Mouse (Mus musculus): ENCODE results near the gene Cyb5d1. TPM values are rescaled to one million over a fixed set of nuclear protein-coding genes. Genes with fewer than 3 reads are reported as not detected.

Cyb5d1 gene
- total and polyA plus RNA-seq, 3 experiments: 28.4 to 29.5 (median 29.3) TPM

DNA sequence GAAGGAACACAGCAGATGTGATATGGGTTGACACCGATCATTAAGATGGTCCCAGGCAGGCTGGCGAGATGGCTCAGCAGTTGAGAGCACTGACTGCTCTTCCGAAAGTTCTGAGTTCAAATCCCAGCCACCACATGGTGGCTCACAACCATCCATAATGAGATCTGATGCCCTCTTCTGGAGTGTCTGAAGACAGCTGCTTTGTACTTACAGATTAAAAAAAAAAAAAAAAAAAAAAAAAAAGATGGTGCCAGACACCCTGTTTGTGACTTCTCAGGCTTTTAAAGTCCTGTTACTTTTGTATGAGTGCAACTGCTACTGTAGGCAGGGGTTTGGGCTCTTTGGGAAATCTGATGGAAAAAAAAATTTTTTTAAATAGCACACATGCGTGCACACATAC is 6.8 kb downstream of the Cyb5d1 start:
- H3K79me2 ChIP-seq (replicated peaks; ENCODE audit: control insufficient read depth, extremely low read depth, insufficient read depth, poor library complexity, severe bottlenecking): no peaks in the 10 kb centered on the region
- H3K9ac ChIP-seq (ENCODE audit: insufficient read depth, low read depth): no peak overlapping the region
- in situ Hi-C loops (cut with MboI; ENCODE audit: low pct_ligation_motif_present, low pct_unique_long_range_greater_than_20kb, low sequenced_read_pairs): no loop called here
- no peaks in the 10 kb centered on the region for H3K27me3 ChIP-seq (replicated peaks)
- no peak overlapping the region for H3K4me3 ChIP-seq (replicated peaks in 1 of 3; ENCODE audit: low read depth in 2 of 3, low read length in 2 of 3, poor library complexity in 1 of 3)
- H3K27ac ChIP-seq (ENCODE audit: insufficient read depth, low read depth): no peak overlapping the region
- H3K4me1 ChIP-seq (ENCODE audit: control insufficient read depth in 1 of 2, insufficient read depth in 2 of 2): 0 out of 4 replicates have a peak, but pooled peaks cover 0 to under 1% of the 10 kb centered on the region in 2 experiments
- dilution Hi-C loops (cut with MboI; ENCODE audit: extremely low pct_ligation_motif_present, extremely low pct_unique_long_range_greater_than_20kb, low sequenced_read_pairs): no loop called here
- no peaks in the 10 kb centered on the region for H3K9me3 ChIP-seq (replicated peaks; ENCODE audit: low read length)
- DNase-seq (ENCODE audit: extremely low read depth): no peak
- peaks cover 10 to 41% of the 10 kb centered on the region in 2 experiments for H3K36me3 ChIP-seq (replicated peaks in 1 of 2; ENCODE audit: control insufficient read depth in 1 of 2, insufficient read depth in 1 of 2, low read length in 1 of 2)
- no peak overlapping the region for H3K4me2 ChIP-seq (ENCODE audit: insufficient read depth, low read depth, poor library complexity, severe bottlenecking)
- TF ChIP-seq ZNF384 (IDR thresholded peaks at IDR 0.05; ENCODE audit: low read depth, low read length): peak; percentile 90
- TF ChIP-seq UBTF (IDR thresholded peaks at IDR 0.05; ENCODE audit: low read depth, low read length): no peak
- TF ChIP-seq SMC3 (IDR thresholded peaks at IDR 0.05; ENCODE audit: low read depth, low read length): 0 out of 2 replicates have a peak, but pooled peaks have one; percentile 14
- TF ChIP-seq ZKSCAN1 (IDR thresholded peaks at IDR 0.05; ENCODE audit: borderline replicate concordance, low read depth, low read length): no peak
- peak in 1 of 2 experiments; percentile 29; a peak in 1 of 4 replicates for TF ChIP-seq CTCF (conservative IDR thresholded peaks at IDR 0.05 in 1 of 2, IDR thresholded peaks at IDR 0.05 in 1 of 2; ENCODE audit: low read depth in 2 of 2, low read length in 2 of 2)
- no peak for TF ChIP-seq SIN3A (IDR thresholded peaks at IDR 0.05; ENCODE audit: low read length)
- TF ChIP-seq BHLHE40 (IDR thresholded peaks at IDR 0.05; ENCODE audit: low read depth, low read length): no peak
- no peak for TF ChIP-seq PAX5 (IDR thresholded peaks at IDR 0.05; ENCODE audit: low read length)
- TF ChIP-seq CHD1 (IDR thresholded peaks at IDR 0.05; ENCODE audit: low read depth, low read length): no peak
- no peak for TF ChIP-seq USF1 (IDR thresholded peaks at IDR 0.05; ENCODE audit: low read depth, low read length)
- TF ChIP-seq GABPA (IDR thresholded peaks at IDR 0.05; ENCODE audit: insufficient replicate concordance, low read depth, low read length): no peak

DNA sequence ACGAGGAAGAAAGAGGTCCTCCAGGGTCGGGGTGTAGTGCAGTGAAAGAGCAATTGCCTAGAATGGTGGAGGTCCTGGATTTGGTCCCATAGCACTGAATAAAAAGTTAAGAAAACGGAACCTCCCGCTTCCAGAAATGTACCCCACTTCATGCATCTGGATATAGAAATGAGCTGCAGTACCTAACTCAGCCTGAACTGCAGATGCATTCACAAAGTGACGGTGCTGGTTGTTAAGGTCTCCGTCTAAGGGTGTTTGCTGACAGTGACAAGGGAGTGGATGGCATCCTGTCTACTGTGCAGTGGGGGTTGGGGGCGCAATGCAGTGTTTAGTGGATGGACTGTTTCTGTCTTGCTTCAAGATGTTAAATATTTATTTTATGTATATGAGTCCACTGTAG is 8.7 kb downstream of the Cyb5d1 start:
- DNase-seq (ENCODE audit: extremely low read depth): no peak
- H3K4me1 ChIP-seq (ENCODE audit: control insufficient read depth in 1 of 2, insufficient read depth in 2 of 2): no peaks in the 10 kb centered on the region
- no peak overlapping the region for H3K9ac ChIP-seq (ENCODE audit: insufficient read depth, low read depth)
- no peak for TF ChIP-seq IRF4 (IDR thresholded peaks at IDR 0.05; ENCODE audit: low read depth, low read length)
- no peak for TF ChIP-seq HCFC1 (IDR thresholded peaks at IDR 0.05; ENCODE audit: low read depth, low read length)
- TF ChIP-seq RAD21 (IDR thresholded peaks at IDR 0.05; ENCODE audit: low read depth, low read length): no peak
- no peak for TF ChIP-seq SMC3 (IDR thresholded peaks at IDR 0.05; ENCODE audit: low read depth, low read length)
- TF ChIP-seq ELF1 (IDR thresholded peaks at IDR 0.05; ENCODE audit: low read depth, low read length): no peak
- TF ChIP-seq MAZ (IDR thresholded peaks at IDR 0.05; ENCODE audit: low read depth, low read length): no peak
- no peak for TF ChIP-seq EP300 (IDR thresholded peaks at IDR 0.05; ENCODE audit: low read length)
- no peak overlapping the region for H3K27ac ChIP-seq (ENCODE audit: insufficient read depth, low read depth)
- H3K79me2 ChIP-seq (replicated peaks; ENCODE audit: control insufficient read depth, extremely low read depth, insufficient read depth, poor library complexity, severe bottlenecking): no peaks in the 10 kb centered on the region
- H3K36me3 ChIP-seq (replicated peaks in 1 of 2; ENCODE audit: control insufficient read depth in 1 of 2, insufficient read depth in 1 of 2, low read length in 1 of 2): peaks cover 4 to 49% of the 10 kb centered on the region in 2 experiments
- H3K4me3 ChIP-seq (replicated peaks in 1 of 3; ENCODE audit: low read depth in 2 of 3, low read length in 2 of 3, poor library complexity in 1 of 3): no peak overlapping the region
- H3K4me2 ChIP-seq (ENCODE audit: insufficient read depth, low read depth, poor library complexity, severe bottlenecking): no peak overlapping the region
- H3K9me3 ChIP-seq (replicated peaks; ENCODE audit: low read length): no peaks in the 10 kb centered on the region
- dilution Hi-C loops (cut with MboI; ENCODE audit: extremely low pct_ligation_motif_present, extremely low pct_unique_long_range_greater_than_20kb, low sequenced_read_pairs): no loop called here
- H3K27me3 ChIP-seq (replicated peaks): no peaks in the 10 kb centered on the region
- in situ Hi-C loops (cut with MboI; ENCODE audit: low pct_ligation_motif_present, low pct_unique_long_range_greater_than_20kb, low sequenced_read_pairs): no loop called here

Measured in CH12.LX (cell line).